In genomic region chr5:150452004-150452626, GRCm38 (mm10) we compare ENCODE assay signal across 20 mouse cellular contexts.
DNase-seq lines count a peak whose midpoint lies in the region; ATAC-seq and TF ChIP-seq lines count a peak whose summit lies in the region.
"Had no signal": no experiment of that assay in that cellular context is flagged by ENCODE, and none has a peak within 500 bp of the region (broad histone marks: within the 10 kb centered on the region; RNA-seq: fewer than 3 reads in every experiment).

No protein-coding gene starts in this region.

- 68% methylated on average over 1 of the region's 1 CpGs for WGBS in liver, embryonic 14.5 days (ENCODE audit: insufficient replicate concordance)
- 50% methylated on average over 1 of the region's 1 CpGs for WGBS in liver, embryonic 12.5 days (ENCODE audit: insufficient replicate concordance)

- no peak for ATAC-seq in liver, embryonic 14.5 days (ENCODE audit: insufficient read depth)
- no peak for ATAC-seq in liver, embryonic 12.5 days

- peak; percentile 15; the same call in 1 of the 2 replicates for TF ChIP-seq CTCF in liver, embryonic 14.5 days (IDR thresholded peaks at IDR 0.05; ENCODE audit: low read depth)

- H3K4me3 ChIP-seq in liver, embryonic 14.5 days (ENCODE audit: insufficient read depth in 1 of 2, low read depth in 2 of 2, low read length in 2 of 2) = no peak overlapping the region
- no peak overlapping the region for H3K4me3 ChIP-seq in liver, embryonic 12.5 days
- H3K4me3 ChIP-seq: embryonic facial prominence, embryonic 10.5 days; hindbrain, embryonic 12.5 days; megakaryocyte, embryonic 14.5 days; neural tube, embryonic 15.5 days had no signal

- H3K4me1 ChIP-seq in liver, embryonic 14.5 days (replicated peaks; ENCODE audit: control insufficient read depth in 2 of 2, insufficient read depth in 2 of 2, low read length in 1 of 2) = no peaks in the 10 kb centered on the region
- H3K4me1 ChIP-seq in liver, embryonic 12.5 days = no peaks in the 10 kb centered on the region
- H3K4me1 ChIP-seq: embryonic facial prominence, embryonic 10.5 days; hindbrain, embryonic 12.5 days; megakaryocyte, embryonic 14.5 days; neural tube, embryonic 15.5 days had no signal

- H3K27ac ChIP-seq in liver, embryonic 14.5 days = no peak overlapping the region
- H3K27ac ChIP-seq in liver, embryonic 12.5 days = no peak overlapping the region
- H3K27ac ChIP-seq: embryonic facial prominence, embryonic 10.5 days; hindbrain, embryonic 12.5 days; neural tube, embryonic 15.5 days had no signal

- no peaks in the 10 kb centered on the region for H3K27me3 ChIP-seq in liver, embryonic 14.5 days (ENCODE audit: control insufficient read depth, insufficient read depth, low read length)
- H3K27me3 ChIP-seq in liver, embryonic 12.5 days (replicated peaks) = no peaks in the 10 kb centered on the region
- H3K27me3 ChIP-seq: hindbrain, embryonic 12.5 days; megakaryocyte, embryonic 14.5 days; neural tube, embryonic 15.5 days had no signal

- H3K4me2 ChIP-seq in liver, embryonic 14.5 days (ENCODE audit: low read depth) = no peak overlapping the region
- H3K4me2 ChIP-seq in liver, embryonic 12.5 days = no peak overlapping the region
- H3K4me2 ChIP-seq: heart, embryonic 11.5 days; hindbrain, embryonic 12.5 days; neural tube, embryonic 15.5 days had no signal

- H3K9ac ChIP-seq in liver, embryonic 14.5 days (replicated peaks) = no peak overlapping the region
- H3K9ac ChIP-seq in liver, embryonic 12.5 days = no peak overlapping the region
- H3K9ac ChIP-seq: hindbrain, embryonic 12.5 days; neural tube, embryonic 15.5 days had no signal

- no peaks in the 10 kb centered on the region; the same call in 1 of the 2 replicates for H3K9me3 ChIP-seq in liver, embryonic 14.5 days (ENCODE audit: control insufficient read depth, low read length)
- H3K9me3 ChIP-seq in liver, embryonic 12.5 days (replicated peaks) = peaks cover 20% of the 10 kb centered on the region

- H3K36me3 ChIP-seq in liver, embryonic 14.5 days (replicated peaks; ENCODE audit: control insufficient read depth, insufficient read depth, low read depth) = no peaks in the 10 kb centered on the region
- H3K36me3 ChIP-seq in liver, embryonic 12.5 days = peaks cover 22% of the 10 kb centered on the region

- no peak for TF ChIP-seq EP300 in liver, embryonic 14.5 days (IDR thresholded peaks at IDR 0.05; ENCODE audit: low read depth)

- DNase-seq in heart, adult 11 months = peak; percentile 70
- no peak for DNase-seq in heart, adult 18-20 months
- DNase-seq in liver, embryonic 14.5 days (ENCODE audit: low read depth in 3 of 3, low spot score in 3 of 3) = no peak
- DNase-seq in ES-CJ7 (ENCODE audit: low read depth, low spot score) (peak; percentile 67), ZHBTc4 (ENCODE audit: low read depth, low spot score) (peak; percentile 69)
- DNase-seq in frontal cortex, postnatal 36 days (ENCODE audit: low spot score in 2 of 2) = no peak
- DNase-seq: adrenal gland, adult 2 months; cerebellum, adult 8-10 months; gastrocnemius, postnatal 14 days; kidney, postnatal 36 days; lung, postnatal 14 days; midbrain, embryonic 14.5 days; right cerebral cortex, postnatal 25 days; thymus, adult 2 months had no signal

Comparison
In these comparisons a context has a peak if more than half of its experiments do, and no peak if none do; other contexts are left out.
1. DNase-seq: peak in heart, adult 11 months (single experiment), ES-CJ7 (single experiment) and ZHBTc4 (single experiment); none in heart, adult 18-20 months (0 of 2), liver, embryonic 14.5 days (0 of 3) and frontal cortex, postnatal 36 days (0 of 2).